Mouse (Mus musculus) forebrain, embryonic 16.5 days (tissue): ENCODE measurements around the gene Lcn8. TPM values are rescaled to one million over a fixed set of nuclear protein-coding genes. Genes with fewer than 3 reads are reported as not detected.
A peak's percentile ranks its signal among the peaks of the same experiment; 100 is the strongest.

Source experiments
- ATAC-seq: fragments of 200-750 bp; cut with Nextera tagmentation; 2 replicates; pipeline ENCODE4 v1.8.0; 2017; ENCODE audit warnings: mild to moderate bottlenecking, moderate library complexity
- H3K27ac ChIP-seq: fragments of 300-500 bp; sonication (generic); 2 replicates; pipeline ENCODE4 v1.5.1; 2014; ENCODE audit warnings: low read length, control low read depth
- H3K27me3 ChIP-seq: fragments of 300-500 bp; sonication (generic); replicated peaks from 2 replicates; pipeline ENCODE4 v1.6.1; 2014; ENCODE audit warnings: low read length; ENCODE audit not compliant: control insufficient read depth, insufficient read depth
- H3K36me3 ChIP-seq: fragments of 300-500 bp; sonication (generic); 2 replicates; pipeline ENCODE4 v1.6.1; 2014; ENCODE audit not compliant: control insufficient read depth, insufficient read depth
- H3K4me1 ChIP-seq: fragments of 300-500 bp; sonication (generic); replicated peaks from 2 replicates; pipeline ENCODE4 v1.6.1; 2014; ENCODE audit warnings: low read length; ENCODE audit not compliant: control insufficient read depth, insufficient read depth
- H3K4me2 ChIP-seq: fragments of 300-500 bp; sonication (generic); 2 replicates; pipeline ENCODE4 v1.6.1; 2014; ENCODE audit warnings: mild to moderate bottlenecking, low read length, control low read depth
- H3K4me3 ChIP-seq: fragments of 300-500 bp; sonication (generic); replicated peaks from 2 replicates; pipeline ENCODE4 v1.5.1; 2014; ENCODE audit warnings: mild to moderate bottlenecking, low read length, control low read depth
- H3K9ac ChIP-seq: fragments of 300-500 bp; sonication (generic); replicated peaks from 2 replicates; pipeline ENCODE4 v1.6.1; 2014; ENCODE audit warnings: low read depth, low read length, control low read depth
- H3K9me3 ChIP-seq: fragments of 300-500 bp; sonication (generic); 2 replicates; pipeline ENCODE4 v1.6.1; 2016; ENCODE audit warnings: low read length; ENCODE audit not compliant: control insufficient read depth
- WGBS: fragments of 180-500 bp; shearing (Covaris S2); extraction: QIAGEN DNeasy Blood & Tissue Kit; methylation state at CpG from one replicate; pipeline ENCODE4 v1.1.7; 2014; 5-methylcytosine and 5-hydroxymethylcytosine counted together
- polyA plus RNA-seq: library from polyadenylated mRNA; unstranded; fragments of >200 nt; fragmentation: Nextera tagmentation; extraction: Ambion mirVana; gene quantifications from 2 replicates; pipeline ENCODE4 v1.2.1, GENCODE M21; 2015

Lcn8 gene
- not detected in 2 replicates for polyA plus RNA-seq

DNA sequence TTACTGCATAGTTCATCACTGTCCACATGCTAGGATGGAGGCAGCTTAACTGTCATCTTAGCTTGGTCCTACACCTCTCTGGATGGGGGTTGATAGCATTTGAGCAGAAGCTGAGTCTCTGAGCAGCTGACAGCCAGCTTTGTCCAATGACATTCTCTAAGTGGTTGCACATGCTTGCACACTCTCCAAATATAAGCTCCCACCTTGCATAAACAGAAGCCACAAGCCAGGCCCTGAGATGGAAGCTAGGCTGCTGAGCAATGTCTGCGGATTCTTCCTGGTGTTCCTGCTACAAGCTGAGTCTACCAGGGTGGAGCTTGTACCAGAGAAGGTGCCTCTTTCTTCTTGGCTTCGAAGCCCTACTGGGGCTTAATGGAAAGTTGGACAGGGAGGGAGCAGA lies at the start of gene Lcn8:
Gene Lcn8 (plus strand): TSS at position 219 of the 400 bp plus-strand sequence.
- Histone ChIP-seq H3K9ac (no peak within 1 kb of the TSS), H3K27ac (no peak within 1 kb of the TSS), H3K4me3 (no peak within 1 kb of the TSS), H3K27me3 (no peaks in the 10 kb centered on the region), H3K4me1 (no peaks in the 10 kb centered on the region), H3K9me3 (no peaks in the 10 kb centered on the region), H3K36me3 (no peaks in the 10 kb centered on the region), H3K4me2 (no peak within 1 kb of the TSS)
- no peak for ATAC-seq
- 66% methylated on average over 2 of the region's 2 CpGs for WGBS

- Histone ChIP-seq H3K9ac (peak within 1 kb of the TSS; percentile 97), H3K4me3 (peak within 1 kb of the TSS; percentile 100), H3K4me2 (peak within 1 kb of the TSS; percentile 80), H3K27ac (peak within 1 kb of the TSS; percentile 91), H3K27me3 (no peaks in the 10 kb centered on the region), H3K36me3 (no peaks in the 10 kb centered on the region), H3K9me3 (no peaks in the 10 kb centered on the region), H3K4me1 (peaks cover 22% of the 10 kb centered on the region)
- WGBS = under 1% methylated on average over 75 of the region's 80 CpGs
- ATAC-seq = peak; percentile 96
These were observed 44.9 kb upstream of the Lcn8 start, which contains the start of gene Rabl6 for GRCm38 (mm10) chr2:25607761-25608622. TSS of gene Rabl6 (minus strand) at chr2:25608521.

DNA sequence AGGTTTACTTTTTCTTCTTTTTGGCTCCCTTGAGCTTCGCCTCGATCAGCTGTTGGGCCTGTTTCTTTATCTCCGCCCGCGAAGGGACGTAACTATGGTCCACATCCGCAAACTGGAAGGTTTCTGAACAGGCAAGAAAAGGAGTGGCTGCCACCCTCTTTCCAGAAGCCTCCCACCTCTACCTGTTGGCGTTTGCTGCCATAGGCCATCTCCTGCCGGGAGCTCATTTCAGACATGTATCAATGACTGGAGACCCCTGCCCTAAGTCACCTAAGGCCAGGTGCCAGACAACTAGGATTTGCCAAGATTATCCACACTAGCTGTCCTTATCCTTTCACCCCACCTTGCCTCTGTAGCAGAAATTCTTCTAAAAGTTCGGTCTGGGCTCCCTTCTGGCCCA lies 44.2 kb upstream of the Lcn8 start:
- Histone ChIP-seq H3K4me2 (peak overlapping the region; percentile 80), H3K27me3 (no peaks in the 10 kb centered on the region), H3K4me1 (peaks cover 22% of the 10 kb centered on the region), H3K4me3 (peak overlapping the region; percentile 100), H3K36me3 (no peaks in the 10 kb centered on the region), H3K9ac (peak overlapping the region; percentile 97), H3K27ac (peak overlapping the region; percentile 22), H3K9me3 (no peaks in the 10 kb centered on the region)
- peak; percentile 16 for ATAC-seq
- 64% methylated on average over 10 of the region's 10 CpGs for WGBS

- Histone ChIP-seq H3K9me3 (no peaks in the 10 kb centered on the region), H3K27me3 (peaks cover 22% of the 10 kb centered on the region), H3K4me2 (no peak overlapping the region), H3K4me3 (no peak overlapping the region), H3K4me1 (peaks cover 7% of the 10 kb centered on the region), H3K9ac (no peak overlapping the region), H3K27ac (no peak overlapping the region), H3K36me3 (no peaks in the 10 kb centered on the region)
- 25% methylated on average over 22 of the region's 22 CpGs for WGBS
- ATAC-seq = no peak
These were observed 36.5 kb upstream of the Lcn8 start for GRCm38 (mm10) chr2:25616398-25616797.

- WGBS = 76% methylated on average over 3 of the region's 3 CpGs
- no peak for ATAC-seq
- no peak within 1 kb of the TSS for H3K4me2 ChIP-seq
- no peak within 1 kb of the TSS for H3K4me3 ChIP-seq
- no peak within 1 kb of the TSS for H3K27ac ChIP-seq
- H3K9ac ChIP-seq = no peak within 1 kb of the TSS
- no peaks in the 10 kb centered on the region for H3K36me3 ChIP-seq
- H3K4me1 ChIP-seq = peaks cover 11% of the 10 kb centered on the region
- peaks cover 22% of the 10 kb centered on the region for H3K27me3 ChIP-seq
- no peaks in the 10 kb centered on the region for H3K9me3 ChIP-seq
These were observed 35.3 kb upstream of the Lcn8 start, which contains the start of gene Ccdc183 for GRCm38 (mm10) chr2:25617578-25617977. TSS of gene Ccdc183 (minus strand) at chr2:25617678.

- 86% methylated on average over 6 of the region's 6 CpGs for WGBS
- no peak for ATAC-seq
- Histone ChIP-seq H3K4me1 (peaks cover 11% of the 10 kb centered on the region), H3K9ac (no peak overlapping the region), H3K27ac (no peak overlapping the region), H3K4me3 (no peak overlapping the region), H3K4me2 (no peak overlapping the region), H3K36me3 (no peaks in the 10 kb centered on the region), H3K27me3 (peaks cover 18% of the 10 kb centered on the region), H3K9me3 (no peaks in the 10 kb centered on the region)
These were observed 32.5 kb upstream of the Lcn8 start for GRCm38 (mm10) chr2:25620386-25620785.

DNA sequence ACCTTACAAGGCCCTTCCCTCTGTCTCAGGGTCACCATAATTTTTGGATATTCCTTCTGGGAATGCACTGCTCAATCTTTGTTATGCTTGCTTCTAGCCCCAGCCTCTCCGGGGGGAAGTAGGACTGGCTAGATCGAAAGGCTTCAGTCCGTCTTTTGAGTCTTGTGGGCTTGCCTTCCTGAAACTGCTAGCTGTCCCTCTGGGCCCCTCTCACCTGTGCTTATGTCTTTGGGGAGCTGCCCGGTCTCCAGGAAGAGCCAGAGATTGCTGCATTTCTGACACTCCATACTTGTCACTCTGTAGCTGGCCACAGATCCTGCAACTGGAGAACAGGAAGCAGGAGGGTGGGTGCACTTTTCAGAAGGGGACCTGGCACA lies 32.1 kb upstream of the Lcn8 start:
- Histone ChIP-seq H3K27ac (no peak overlapping the region), H3K9me3 (no peaks in the 10 kb centered on the region), H3K4me3 (no peak overlapping the region), H3K27me3 (peaks cover 13% of the 10 kb centered on the region), H3K9ac (no peak overlapping the region), H3K36me3 (no peaks in the 10 kb centered on the region), H3K4me2 (peak overlapping the region; percentile 78; the same call in 1 of the 2 replicates), H3K4me1 (peaks cover 11% of the 10 kb centered on the region)
- 85% methylated on average over 4 of the region's 4 CpGs for whole genome bisulfite sequencing
- ATAC-seq = no peak

DNA sequence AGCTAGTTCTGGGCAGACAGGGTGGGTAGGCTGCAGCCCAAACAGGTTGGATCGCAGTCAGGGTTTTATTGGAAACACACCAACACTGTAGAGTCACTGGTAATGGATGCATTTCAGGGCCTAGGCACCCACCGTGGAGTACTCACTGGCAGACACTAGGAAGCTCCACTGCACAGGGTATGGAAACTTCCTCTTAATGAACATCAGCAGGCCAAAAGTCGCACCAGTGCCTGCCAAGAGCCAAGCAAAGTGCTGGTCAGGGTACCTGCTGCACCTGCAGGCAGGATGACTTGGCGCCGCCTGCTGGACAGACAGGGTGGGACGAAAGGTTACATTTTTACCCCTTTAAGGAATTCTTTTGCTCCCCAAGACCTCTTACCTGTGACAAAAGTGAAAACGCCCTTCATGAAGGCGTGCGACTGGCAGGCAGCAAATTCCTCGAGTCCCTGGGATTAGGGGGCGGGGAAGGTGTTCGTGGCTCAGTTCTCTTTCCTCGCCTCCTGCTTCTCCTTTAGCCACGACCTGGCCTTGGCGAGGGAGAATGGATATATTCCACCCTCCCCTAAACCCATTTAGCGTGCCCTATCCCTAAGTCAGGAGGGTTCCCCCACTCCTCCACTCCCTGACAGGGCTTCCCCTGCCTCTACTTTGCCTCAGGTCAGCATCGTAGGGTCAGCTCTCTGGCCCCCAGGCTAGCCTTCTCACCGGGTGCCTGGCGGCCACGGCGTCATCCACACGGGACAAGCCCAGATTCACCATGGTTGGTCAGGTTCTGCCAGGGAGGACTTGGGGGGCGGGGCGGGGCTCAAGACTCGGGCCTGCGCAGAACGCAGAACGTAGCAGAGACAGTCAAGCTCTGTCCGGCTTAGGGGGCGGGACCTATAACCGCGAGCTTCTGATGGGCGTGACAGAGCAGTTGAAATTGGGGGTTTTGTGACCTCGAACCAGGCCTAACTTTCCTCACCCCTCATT lies 31.4 kb upstream of the Lcn8 start, which contains the start of gene Tmem141:
Gene Tmem141 (minus strand): TSS at position 777 of the 972 bp plus-strand sequence.
- Histone ChIP-seq H3K4me3 (peak within 1 kb of the TSS; percentile 54), H3K9ac (peak within 1 kb of the TSS; percentile 64), H3K27me3 (peaks cover 7% of the 10 kb centered on the region), H3K9me3 (no peaks in the 10 kb centered on the region), H3K27ac (peak within 1 kb of the TSS; percentile 37; the same call in 1 of the 2 replicates), H3K4me1 (peaks cover 11% of the 10 kb centered on the region), H3K36me3 (no peaks in the 10 kb centered on the region), H3K4me2 (peak within 1 kb of the TSS; percentile 78)
- WGBS = 4% methylated on average over 34 of the region's 34 CpGs
- ATAC-seq = peak; percentile 89

DNA sequence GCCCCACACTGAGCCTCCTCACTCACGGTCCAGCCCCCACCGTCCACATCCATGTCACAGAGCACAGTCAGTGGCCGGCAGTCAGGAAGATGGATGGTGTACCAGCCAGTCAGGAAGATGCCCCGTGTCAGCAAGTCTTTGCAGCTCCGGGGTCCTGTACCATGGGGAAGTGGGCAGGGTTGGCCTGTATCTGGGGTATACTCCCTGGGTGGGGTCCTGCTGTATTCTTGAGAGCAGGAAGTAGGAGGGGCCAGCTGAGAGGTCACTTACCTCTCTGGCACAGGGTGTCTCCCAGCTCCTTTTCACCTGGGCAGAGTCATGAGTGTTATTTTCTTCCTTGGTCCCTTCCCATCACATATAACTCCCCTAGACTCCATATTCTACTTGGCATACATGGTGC lies 26.9 kb upstream of the Lcn8 start:
- Histone ChIP-seq H3K36me3 (no peaks in the 10 kb centered on the region), H3K9ac (no peak overlapping the region), H3K4me2 (no peak overlapping the region), H3K4me1 (peaks cover 8% of the 10 kb centered on the region), H3K27ac (no peak overlapping the region), H3K9me3 (no peaks in the 10 kb centered on the region), H3K27me3 (no peaks in the 10 kb centered on the region), H3K4me3 (no peak overlapping the region)
- 82% methylated on average over 5 of the region's 5 CpGs for WGBS
- no peak for ATAC-seq
